Mouse (Mus musculus): ENCODE results near the gene Smpdl3a. TPM values are rescaled to one million over a fixed set of nuclear protein-coding genes. Genes with fewer than 3 reads are reported as not detected.

Gene Smpdl3a
- 7.2 and 10.1 TPM in 2 replicates for polyA plus RNA-seq (2016; fragmentation: Nextera tagmentation; extraction: Ambion mirVana)

GRCm38 (mm10) chr10:57794018-57794417, at the start of gene Smpdl3a:
TSS of gene Smpdl3a (plus strand) at chr10:57794335.
- no peak for DNase-seq (ENCODE audit: low spot score)
- peaks cover 18% of the 10 kb centered on the region for H3K9me3 ChIP-seq (replicated peaks)
- peak within 1 kb of the TSS; percentile 85 for H3K27ac ChIP-seq (replicated peaks)
- H3K27me3 ChIP-seq (ENCODE audit: low read depth, poor library complexity, severe bottlenecking) = no peaks in the 10 kb centered on the region
- 79% methylated on average over 7 of the region's 7 CpGs for WGBS
- peak within 1 kb of the TSS; percentile 64 for H3K4me3 ChIP-seq
- peaks cover 22% of the 10 kb centered on the region for H3K4me1 ChIP-seq
- H3K36me3 ChIP-seq = peaks cover 47% of the 10 kb centered on the region

DNA sequence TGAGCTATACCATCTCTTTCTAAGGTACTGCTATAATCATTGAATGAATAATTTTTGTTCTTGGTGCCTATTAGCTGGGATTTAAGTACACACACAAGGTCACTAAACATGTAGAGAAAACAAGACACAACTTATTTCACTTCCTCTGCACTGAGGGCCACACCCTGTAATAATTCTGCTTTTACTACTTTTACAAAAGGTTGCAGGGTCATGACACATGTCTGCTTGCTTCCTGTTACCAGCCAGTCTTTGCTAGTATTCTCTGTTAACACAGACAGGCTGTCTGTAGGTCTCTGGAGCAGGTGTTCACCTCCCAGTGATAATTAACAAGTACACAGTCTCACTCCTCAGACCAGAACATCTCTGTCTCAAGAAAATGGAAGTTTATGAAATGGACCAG, 48.7 kb upstream of the Smpdl3a start:
- H3K27me3 ChIP-seq (ENCODE audit: low read depth, poor library complexity, severe bottlenecking) = no peaks in the 10 kb centered on the region
- no peaks in the 10 kb centered on the region for H3K9me3 ChIP-seq (replicated peaks)
- H3K36me3 ChIP-seq = no peaks in the 10 kb centered on the region
- H3K4me3 ChIP-seq = no peak overlapping the region
- H3K4me1 ChIP-seq = peaks cover 12% of the 10 kb centered on the region
- no peak overlapping the region for H3K27ac ChIP-seq (replicated peaks)
- no peak for DNase-seq (ENCODE audit: low spot score)

GRCm38 (mm10) chr10:57747127-57747526, 47.0 kb upstream of the Smpdl3a start:
- DNase-seq (ENCODE audit: low spot score) = no peak
- no peak overlapping the region for H3K27ac ChIP-seq (replicated peaks)
- H3K27me3 ChIP-seq (ENCODE audit: low read depth, poor library complexity, severe bottlenecking) = no peaks in the 10 kb centered on the region
- H3K36me3 ChIP-seq = no peaks in the 10 kb centered on the region
- no peak overlapping the region for H3K4me3 ChIP-seq
- H3K9me3 ChIP-seq (replicated peaks) = no peaks in the 10 kb centered on the region
- H3K4me1 ChIP-seq = peaks cover 12% of the 10 kb centered on the region

DNA sequence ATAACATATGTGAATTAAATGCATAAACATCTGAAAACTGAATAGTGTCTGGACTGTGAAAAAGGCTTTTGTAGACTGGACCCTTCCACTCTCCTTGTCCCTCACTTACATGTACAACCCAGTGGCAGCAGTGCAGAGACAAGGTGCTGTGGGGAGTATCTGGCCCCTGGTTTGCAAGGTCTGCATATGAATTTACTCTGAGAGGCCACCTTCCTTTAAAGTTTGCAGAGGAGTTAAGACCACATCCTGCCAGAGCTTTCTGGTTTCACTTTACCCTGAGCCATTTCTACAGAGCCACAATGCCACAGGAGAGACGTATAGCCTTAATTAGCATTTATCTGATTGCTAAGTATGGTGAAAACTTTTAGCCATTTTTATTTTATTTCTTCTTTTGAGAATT, 40.8 kb upstream of the Smpdl3a start:
- H3K27me3 ChIP-seq (ENCODE audit: low read depth, poor library complexity, severe bottlenecking) = no peaks in the 10 kb centered on the region
- 100% methylated on average over 1 of the region's 1 CpGs for WGBS

GRCm38 (mm10) chr10:57755201-57755736, 38.9 kb upstream of the Smpdl3a start:
- no peaks in the 10 kb centered on the region for H3K9me3 ChIP-seq (replicated peaks)
- WGBS = 96% methylated on average over 2 of the region's 2 CpGs
- H3K4me3 ChIP-seq = no peak overlapping the region
- H3K4me1 ChIP-seq = no peaks in the 10 kb centered on the region
- H3K27ac ChIP-seq (replicated peaks) = no peak overlapping the region
- no peak for DNase-seq (ENCODE audit: low spot score)
- H3K27me3 ChIP-seq (ENCODE audit: low read depth, poor library complexity, severe bottlenecking) = no peaks in the 10 kb centered on the region
- H3K36me3 ChIP-seq = no peaks in the 10 kb centered on the region

More for the DNA sequence above, 40.8 kb upstream of the Smpdl3a start:
- Histone ChIP-seq H3K36me3 (no peaks in the 10 kb centered on the region), H3K4me1 (no peaks in the 10 kb centered on the region), H3K9me3 (replicated peaks) (no peaks in the 10 kb centered on the region), H3K4me3 (no peak overlapping the region), H3K27ac (replicated peaks) (no peak overlapping the region)
- no peak for DNase-seq (ENCODE audit: low spot score)

GRCm38 (mm10) chr10:57758999-57759398, 35.1 kb upstream of the Smpdl3a start:
- 93% methylated on average over 2 of the region's 2 CpGs for WGBS
- H3K27ac ChIP-seq (replicated peaks) = no peak overlapping the region
- H3K27me3 ChIP-seq (ENCODE audit: low read depth, poor library complexity, severe bottlenecking) = no peaks in the 10 kb centered on the region
- no peaks in the 10 kb centered on the region for H3K36me3 ChIP-seq
- no peak overlapping the region for H3K4me3 ChIP-seq
- DNase-seq (ENCODE audit: low spot score) = no peak
- H3K9me3 ChIP-seq (replicated peaks) = no peaks in the 10 kb centered on the region
- H3K4me1 ChIP-seq = no peaks in the 10 kb centered on the region

DNA sequence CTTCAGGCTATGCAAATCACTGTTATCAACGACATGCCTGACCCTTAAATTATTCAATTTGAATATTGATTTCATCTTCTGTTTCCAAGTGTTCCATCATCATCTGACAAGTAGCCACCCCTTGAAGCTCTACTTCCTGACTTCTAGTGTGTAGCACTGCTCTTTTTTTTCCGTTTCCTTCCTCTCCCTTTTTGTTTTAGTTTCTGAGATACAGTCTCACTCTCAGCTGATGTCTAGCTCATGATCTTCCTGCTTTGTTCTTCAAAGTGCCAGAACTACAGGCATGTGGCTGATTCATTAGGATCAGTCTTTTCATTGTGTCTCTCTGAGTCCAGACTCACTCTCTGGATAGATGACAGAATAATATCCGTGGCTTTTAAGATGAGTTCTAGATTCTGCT, 33.4 kb upstream of the Smpdl3a start:
- H3K27me3 ChIP-seq (ENCODE audit: low read depth, poor library complexity, severe bottlenecking) = no peaks in the 10 kb centered on the region
- no peaks in the 10 kb centered on the region for H3K9me3 ChIP-seq (replicated peaks)
- DNase-seq (ENCODE audit: low spot score) = no peak
- H3K36me3 ChIP-seq = no peaks in the 10 kb centered on the region
- WGBS = 83% methylated on average over 3 of the region's 3 CpGs
- no peak overlapping the region for H3K4me3 ChIP-seq
- H3K4me1 ChIP-seq = no peaks in the 10 kb centered on the region
- H3K27ac ChIP-seq (replicated peaks) = no peak overlapping the region

DNA sequence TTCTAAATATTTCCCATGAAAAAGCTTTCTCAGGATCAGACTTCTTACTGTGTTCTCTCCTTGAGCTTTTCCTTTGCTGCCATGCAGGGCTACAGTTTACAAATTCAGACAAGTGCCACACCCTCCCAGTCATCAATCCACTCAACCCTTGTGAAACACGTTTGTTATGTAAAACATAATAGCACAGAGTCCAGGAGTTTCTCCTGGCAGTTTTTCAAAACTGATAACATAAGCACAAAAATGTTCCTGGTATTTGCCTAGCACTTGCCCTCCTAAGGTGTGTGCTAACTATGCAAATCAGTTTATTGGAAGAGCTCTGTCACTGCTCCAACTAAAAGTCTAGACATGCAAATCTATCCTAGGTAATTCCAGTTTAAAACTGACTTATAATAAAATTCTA, 31.1 kb upstream of the Smpdl3a start:
- DNase-seq (ENCODE audit: low spot score) = no peak

DNA sequence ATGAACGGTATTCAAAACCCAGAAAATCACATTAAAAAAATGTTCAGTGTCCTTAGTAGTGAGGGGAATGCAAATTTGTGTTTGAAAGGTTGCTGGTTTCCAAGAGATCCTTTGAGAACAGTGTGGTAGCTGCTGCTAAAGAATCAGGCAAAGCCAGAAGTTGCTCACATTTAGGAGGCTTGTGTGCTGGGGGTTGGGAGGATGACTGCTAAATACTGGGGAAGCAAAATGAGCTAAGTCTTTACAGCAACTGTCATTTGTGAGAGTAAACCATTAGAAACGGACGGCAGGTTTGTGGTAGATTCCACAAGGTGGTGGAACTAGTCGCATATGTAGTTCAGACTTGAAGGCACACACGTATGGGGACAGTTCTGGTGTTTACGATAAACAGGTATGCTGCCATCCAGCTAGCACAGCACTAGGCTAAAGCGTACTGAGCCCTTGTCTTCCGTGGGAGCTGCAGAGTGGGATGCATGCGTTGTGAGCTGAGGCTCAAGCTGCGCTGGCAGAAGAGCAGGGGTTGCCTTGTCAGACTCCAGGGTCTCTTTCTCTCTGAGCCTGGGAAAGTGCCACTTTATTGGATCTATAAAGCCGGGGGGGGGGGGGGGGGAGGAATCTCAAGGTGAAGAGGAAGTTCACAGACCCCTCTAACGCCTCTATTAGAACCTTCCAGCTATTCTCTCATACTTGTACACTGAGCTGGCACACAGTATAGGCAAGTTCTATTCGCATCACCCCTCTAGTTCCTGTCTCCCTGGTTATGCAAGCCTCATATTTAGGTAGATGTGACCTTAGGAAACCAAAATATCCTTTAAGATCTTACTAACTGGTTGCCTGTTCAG, 10.6 kb upstream of the Smpdl3a start:
- H3K4me3 ChIP-seq = peak overlapping the region; percentile 61
- WGBS = 27% methylated on average over 13 of the region's 13 CpGs
- H3K9me3 ChIP-seq (replicated peaks) = no peaks in the 10 kb centered on the region; the same call in 1 of the 2 replicates
- H3K4me1 ChIP-seq = peaks cover 69% of the 10 kb centered on the region
- peak overlapping the region; percentile 86 for H3K27ac ChIP-seq (replicated peaks)
- peaks cover 16% of the 10 kb centered on the region for H3K36me3 ChIP-seq
- no peaks in the 10 kb centered on the region for H3K27me3 ChIP-seq (ENCODE audit: low read depth, poor library complexity, severe bottlenecking)
- DNase-seq (ENCODE audit: low spot score) = peak; percentile 37

More for the DNA sequence above, 31.1 kb upstream of the Smpdl3a start:
- no peaks in the 10 kb centered on the region for H3K27me3 ChIP-seq (ENCODE audit: low read depth, poor library complexity, severe bottlenecking)
- no peaks in the 10 kb centered on the region for H3K36me3 ChIP-seq
- H3K4me1 ChIP-seq = no peaks in the 10 kb centered on the region
- no peaks in the 10 kb centered on the region for H3K9me3 ChIP-seq (replicated peaks)
- no peak overlapping the region for H3K4me3 ChIP-seq
- H3K27ac ChIP-seq (replicated peaks) = no peak overlapping the region
- WGBS = 53% methylated on average over 1 of the region's 1 CpGs

GRCm38 (mm10) chr10:57784131-57784875, 9.8 kb upstream of the Smpdl3a start:
- H3K9me3 ChIP-seq (replicated peaks) = no peaks in the 10 kb centered on the region; the same call in 1 of the 2 replicates
- DNase-seq (ENCODE audit: low spot score) = peak; percentile 93
- H3K4me3 ChIP-seq = peak overlapping the region; percentile 61
- peak overlapping the region; percentile 86 for H3K27ac ChIP-seq (replicated peaks)
- H3K27me3 ChIP-seq (ENCODE audit: low read depth, poor library complexity, severe bottlenecking) = no peaks in the 10 kb centered on the region
- H3K4me1 ChIP-seq = peaks cover 69% of the 10 kb centered on the region
- 4% methylated on average over 7 of the region's 7 CpGs for WGBS
- peaks cover 24% of the 10 kb centered on the region for H3K36me3 ChIP-seq

DNA sequence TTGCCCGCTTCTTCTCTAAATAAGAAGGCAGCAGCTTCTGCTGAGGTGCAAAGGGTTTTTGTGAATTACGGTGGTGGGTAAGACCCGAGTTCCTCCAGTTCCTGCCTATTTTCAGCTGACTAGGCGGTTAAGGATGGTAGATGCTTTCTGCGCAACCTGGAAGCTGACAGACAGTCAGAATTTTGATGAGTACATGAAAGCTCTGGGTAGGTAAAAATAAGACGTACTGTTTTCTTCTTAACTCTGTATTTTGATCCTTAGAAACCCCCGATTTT, 9.3 kb upstream of the Smpdl3a start, which contains the start of gene Fabp7:
Fabp7 (plus strand) TSS at position 6 of the 275 bp plus-strand sequence.
- H3K27me3 ChIP-seq (ENCODE audit: low read depth, poor library complexity, severe bottlenecking) = no peaks in the 10 kb centered on the region
- WGBS = 12% methylated on average over 7 of the region's 7 CpGs
- H3K4me1 ChIP-seq = peaks cover 69% of the 10 kb centered on the region

DNA sequence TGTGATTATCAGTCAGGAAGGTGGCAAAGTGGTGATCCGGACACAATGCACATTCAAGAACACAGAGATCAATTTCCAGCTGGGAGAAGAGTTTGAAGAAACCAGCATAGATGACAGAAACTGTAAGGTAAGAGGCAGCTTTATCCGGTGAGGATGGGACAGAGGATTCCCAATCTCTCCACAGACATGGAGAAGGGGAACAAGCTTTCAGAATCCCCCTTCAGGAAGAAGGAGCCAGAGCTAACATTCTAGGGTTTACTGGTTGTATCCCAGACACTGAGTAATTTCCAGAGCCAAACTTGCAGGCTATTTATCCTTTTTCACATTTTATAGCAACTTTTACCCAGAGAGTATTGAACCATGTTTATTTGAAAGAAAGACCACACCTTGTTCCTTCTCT, 8.6 kb upstream of the Smpdl3a start:
- DNase-seq (ENCODE audit: low spot score) = no peak
- peaks cover 69% of the 10 kb centered on the region for H3K4me1 ChIP-seq
- H3K27ac ChIP-seq (replicated peaks) = peak overlapping the region; percentile 86
- 47% methylated on average over 2 of the region's 2 CpGs for WGBS
- peaks cover 37% of the 10 kb centered on the region for H3K36me3 ChIP-seq
- peak overlapping the region; percentile 61 for H3K4me3 ChIP-seq
- no peaks in the 10 kb centered on the region; the same call in 1 of the 2 replicates for H3K9me3 ChIP-seq (replicated peaks)
- H3K27me3 ChIP-seq (ENCODE audit: low read depth, poor library complexity, severe bottlenecking) = no peaks in the 10 kb centered on the region

More for the DNA sequence above, 9.3 kb upstream of the Smpdl3a start, which contains the start of gene Fabp7:
- Histone ChIP-seq H3K4me3 (peak within 1 kb of the TSS; percentile 61), H3K27ac (replicated peaks) (peak within 1 kb of the TSS; percentile 86), H3K36me3 (peaks cover 29% of the 10 kb centered on the region), H3K9me3 (replicated peaks) (no peaks in the 10 kb centered on the region; the same call in 1 of the 2 replicates)
- DNase-seq (ENCODE audit: low spot score) = no peak

GRCm38 (mm10) chr10:57792957-57793356, 1.2 kb upstream of the Smpdl3a start:
- Histone ChIP-seq H3K4me1 (peaks cover 23% of the 10 kb centered on the region), H3K9me3 (replicated peaks) (peaks cover 18% of the 10 kb centered on the region), H3K27me3 (ENCODE audit: low read depth, poor library complexity, severe bottlenecking) (no peaks in the 10 kb centered on the region), H3K36me3 (peaks cover 57% of the 10 kb centered on the region), H3K4me3 (no peak overlapping the region), H3K27ac (replicated peaks) (no peak overlapping the region)
- no peak for DNase-seq (ENCODE audit: low spot score)
- WGBS = 89% methylated on average over 1 of the region's 1 CpGs
